Mouse (Mus musculus) adrenal gland, postnatal 14 days (tissue): Measurements from ENCODE around the gene Cblc. TPM values are rescaled to one million over a fixed set of nuclear protein-coding genes. Genes with fewer than 3 reads are reported as not detected.
A peak's percentile ranks its signal among the peaks of the same experiment; 100 is the strongest.
"Not testable (repeated sequence)": the region's sequence is repeated elsewhere in the genome, so short reads cannot be mapped to it uniquely, and the experiment has no call there.

ENCODE experiments used
- DNase-seq: peaks from one replicate; pipeline ENCODE4 v3.0.0; 2021; ENCODE audit warnings: mixed read lengths
- total RNA-seq: library from RNA; stranded (reverse); gene quantifications from 2 replicates; pipeline ENCODE4 v1.2.3, GENCODE M21; 2021

Gene Cblc
- total RNA-seq, 1 experiment from 2014 or later = 1.4 TPM

DNA sequence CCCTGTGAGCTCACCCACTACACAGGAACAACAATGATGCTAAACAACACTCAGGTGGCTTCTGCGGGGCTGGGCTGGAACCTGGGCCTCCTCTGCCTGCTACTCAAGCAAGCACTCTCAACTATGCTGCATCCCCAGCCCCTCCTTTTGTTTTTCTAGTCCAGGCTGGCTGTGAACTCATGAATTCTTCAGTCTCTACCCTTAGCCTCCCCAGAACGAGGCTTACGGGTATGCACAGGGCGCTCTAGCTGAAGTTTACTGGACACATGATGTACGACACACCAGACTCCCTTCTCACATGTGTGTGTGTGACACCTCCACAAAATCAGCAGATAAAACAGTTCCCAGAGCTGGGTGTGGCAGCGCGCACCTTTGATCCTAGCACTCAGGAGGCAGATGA is 22.3 kb upstream of the Cblc start:
- no peak for DNase-seq

DNA sequence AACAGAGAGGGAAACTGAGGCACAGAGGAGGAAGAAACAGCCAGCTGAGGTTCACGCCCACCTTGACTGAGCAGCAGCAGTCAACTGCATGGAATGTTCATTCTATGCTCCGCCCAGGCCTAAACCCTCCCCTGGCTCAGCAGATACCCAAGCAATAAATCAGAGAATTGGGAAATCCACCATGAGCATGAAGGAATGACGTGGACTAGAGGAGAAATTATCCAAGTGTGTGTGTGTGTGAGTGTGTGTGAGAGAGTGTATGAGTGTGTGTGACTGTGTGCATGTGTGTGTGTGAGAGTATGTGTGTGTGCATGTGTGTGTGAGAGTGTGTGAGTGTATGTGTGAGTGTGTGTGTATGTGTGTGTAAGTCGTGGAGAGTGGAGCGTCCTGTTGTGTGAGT is 21.8 kb upstream of the Cblc start:
- peak; percentile 72 for DNase-seq

DNA sequence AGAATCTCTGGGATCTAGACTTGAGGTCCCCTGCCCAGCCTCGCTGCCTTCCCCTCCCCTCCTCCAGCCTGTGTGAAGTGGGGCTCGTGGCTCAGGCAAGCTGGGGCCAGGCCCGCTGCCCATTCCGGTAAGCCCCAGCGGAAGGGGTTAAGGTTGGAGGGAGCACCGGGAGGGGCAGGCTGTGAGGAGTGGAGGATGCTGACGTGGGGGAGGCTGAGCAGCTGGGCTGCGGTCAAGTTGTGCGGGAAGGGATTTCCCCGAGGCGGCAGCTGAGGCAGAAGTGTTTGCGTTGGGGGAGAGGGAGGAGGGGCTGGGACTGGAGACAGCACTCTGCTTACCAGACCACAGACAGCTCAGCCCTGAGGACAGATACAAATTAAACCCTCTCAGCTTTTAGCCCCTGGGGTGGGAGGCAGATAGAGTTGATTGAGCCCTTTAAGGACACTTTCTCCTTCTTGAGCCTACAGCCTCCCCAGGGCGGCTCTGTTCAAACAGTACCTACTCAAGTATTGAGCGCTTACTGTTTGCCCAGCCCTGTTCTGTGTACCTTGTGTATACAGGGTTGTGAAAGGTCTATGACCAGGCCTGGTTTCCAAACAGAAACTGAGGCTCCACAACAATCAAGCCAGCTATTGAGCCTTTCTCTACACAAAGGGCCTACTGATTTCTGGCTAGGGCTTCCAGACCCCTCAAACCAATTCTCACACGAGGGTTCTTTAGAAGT is 20.9 kb upstream of the Cblc start:
- DNase-seq = peak; percentile 64

DNA sequence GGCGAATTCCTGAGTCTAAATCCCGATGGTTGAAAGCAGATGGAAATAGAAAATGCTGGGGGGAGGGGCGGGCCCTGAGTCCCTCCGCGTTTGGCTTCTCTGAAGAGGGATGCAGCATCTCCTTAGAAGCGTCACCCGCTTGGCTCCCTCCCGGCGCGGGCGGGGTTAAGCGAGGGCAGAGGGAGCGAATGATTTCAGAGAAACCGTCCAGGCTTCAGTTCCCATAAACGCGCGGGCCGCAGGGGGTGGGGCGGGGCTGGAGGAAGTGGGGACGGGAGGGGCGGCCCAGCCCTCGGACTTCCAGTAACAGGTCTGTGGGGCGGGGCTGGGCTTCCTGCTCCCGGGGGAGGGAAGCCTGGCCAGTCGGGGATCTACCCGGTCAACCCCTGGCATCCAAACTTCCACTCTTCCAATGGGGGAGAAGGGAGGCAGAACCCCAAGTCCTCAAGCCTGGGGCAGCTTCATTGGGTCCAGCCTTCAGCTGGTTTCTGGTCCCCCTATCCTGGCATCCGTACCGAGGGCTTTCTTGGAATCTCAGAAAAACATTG is 19.7 kb upstream of the Cblc start:
- DNase-seq = peak; percentile 94

DNA sequence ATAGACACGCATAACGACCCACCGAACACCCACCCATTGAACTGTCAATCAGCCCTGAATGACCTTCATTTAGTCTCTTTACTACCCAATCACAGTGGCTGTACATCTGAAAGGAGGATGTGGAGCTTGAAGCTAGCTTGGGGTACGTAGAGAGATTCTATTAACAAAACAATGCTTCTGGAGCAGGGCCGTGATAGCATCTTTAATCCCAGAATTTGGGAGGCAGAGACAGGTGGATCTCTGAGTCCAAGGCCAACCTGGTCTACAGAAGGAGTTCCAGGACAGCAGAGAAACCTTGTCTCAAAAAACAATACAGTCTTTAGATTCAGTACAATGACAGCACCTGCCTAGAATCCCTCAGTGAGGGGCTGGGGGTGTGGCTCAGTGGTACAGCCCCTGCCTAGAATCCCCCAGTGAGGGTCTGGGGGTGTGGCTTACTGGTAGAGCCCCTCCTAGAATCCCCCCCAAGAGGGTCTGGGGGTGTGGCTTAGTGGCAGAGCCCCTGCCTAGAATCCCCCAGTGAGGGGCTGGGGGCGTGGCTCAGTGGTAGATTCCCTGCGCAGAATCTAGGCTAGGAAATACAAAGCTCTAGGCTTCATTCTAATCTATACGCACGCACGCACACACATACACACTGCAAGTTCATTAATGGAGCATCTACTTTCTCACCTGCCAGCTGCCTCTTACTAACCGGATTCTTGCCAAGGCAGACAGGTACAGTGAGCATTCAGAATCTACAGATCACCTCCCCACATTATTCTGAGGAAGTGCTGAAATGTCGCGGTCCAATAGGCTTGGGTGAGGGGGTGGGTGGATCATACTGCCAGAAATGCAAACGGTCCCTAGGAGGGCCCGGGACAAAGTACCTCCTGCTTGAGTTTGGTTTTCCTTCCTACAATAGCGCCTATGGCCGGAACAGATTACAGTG is 19.0 kb upstream of the Cblc start:
- DNase-seq = no peak

DNA sequence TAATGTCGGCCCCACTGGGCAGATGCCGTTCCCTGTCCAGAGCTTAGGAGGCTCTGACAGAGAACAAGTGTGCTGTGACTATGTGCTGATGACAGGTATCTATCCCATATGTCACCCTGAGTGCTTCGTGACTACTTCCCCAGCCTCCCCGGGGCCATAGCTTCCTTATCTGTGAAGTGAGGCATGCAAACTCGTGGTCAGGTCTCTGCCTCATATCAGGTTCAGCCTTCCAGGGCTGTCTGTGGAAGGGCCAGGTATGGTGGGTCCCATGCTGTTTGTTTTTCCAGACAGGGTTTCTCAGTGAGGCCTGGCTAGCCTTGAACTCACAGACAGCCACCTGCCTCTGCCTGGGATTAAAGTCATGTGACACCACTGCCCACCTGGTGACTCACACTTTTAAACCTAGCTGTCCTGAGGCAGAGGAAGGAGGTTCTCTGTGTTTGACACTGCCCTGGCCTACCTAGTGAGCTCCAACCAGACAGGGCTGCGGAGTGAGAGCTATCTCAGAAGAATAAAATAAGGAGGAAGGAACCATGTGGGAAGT is 17.0 kb upstream of the Cblc start:
- no peak for DNase-seq

DNA sequence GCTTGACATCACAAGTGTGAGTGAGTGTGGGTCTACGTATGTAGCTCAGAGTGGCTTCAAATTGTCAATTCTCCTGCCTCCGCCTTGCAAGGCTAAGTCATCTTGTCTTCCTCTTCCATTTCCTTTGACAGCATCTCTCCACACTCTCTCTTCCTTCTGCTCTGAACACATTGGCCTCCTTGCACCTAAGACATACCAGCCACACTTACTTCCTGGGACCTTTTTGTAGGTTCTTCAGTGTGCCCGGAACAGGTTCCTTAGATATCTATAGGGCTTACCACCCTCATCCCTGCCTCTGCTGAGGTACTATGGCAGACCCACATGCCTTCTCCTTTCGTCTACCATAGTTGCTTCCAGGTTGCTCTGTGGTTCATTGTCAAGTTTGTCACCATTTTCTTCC is 16.6 kb upstream of the Cblc start:
- no peak for DNase-seq

DNA sequence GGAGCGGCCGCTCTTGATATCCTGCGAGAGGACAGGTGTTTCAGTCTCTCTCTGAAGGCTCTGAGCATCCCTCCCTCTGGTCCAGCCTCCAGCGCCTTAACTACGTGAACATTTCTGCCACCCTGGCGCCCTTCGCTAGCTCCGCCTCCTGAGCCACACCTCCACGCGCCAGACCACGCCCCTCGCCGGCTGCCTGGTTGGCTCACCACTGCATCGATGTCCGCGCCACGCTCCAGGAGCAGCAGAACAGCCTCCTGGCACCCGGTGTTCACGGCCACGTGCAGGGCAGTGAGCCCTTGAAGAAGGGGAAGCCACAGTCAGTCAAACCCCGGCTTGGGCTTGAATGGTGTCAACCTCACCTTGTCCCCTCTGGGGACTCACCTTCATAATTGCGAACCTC is 14.5 kb upstream of the Cblc start:
- peak; percentile 75 for DNase-seq

DNA sequence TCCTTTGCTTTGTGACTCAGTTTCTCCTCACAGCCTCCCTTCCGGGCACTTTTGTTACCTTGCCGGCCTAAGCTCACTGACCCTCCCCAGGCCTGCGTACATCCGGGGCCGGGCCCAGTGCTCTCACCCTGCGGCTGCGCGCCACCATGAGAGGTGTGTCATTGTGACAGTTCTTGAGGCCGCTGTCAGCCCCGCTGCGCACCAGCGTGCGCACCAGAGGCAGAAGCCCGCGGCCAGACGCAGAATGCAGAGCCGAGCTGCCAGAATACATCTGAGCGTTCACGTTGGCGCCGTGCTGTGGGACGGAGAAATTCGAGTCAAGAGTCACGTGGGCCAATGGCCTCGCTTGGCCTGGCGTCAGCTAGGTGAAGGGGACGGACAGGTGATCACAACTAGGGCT is 12.8 kb upstream of the Cblc start:
- DNase-seq = peak; percentile 80

DNA sequence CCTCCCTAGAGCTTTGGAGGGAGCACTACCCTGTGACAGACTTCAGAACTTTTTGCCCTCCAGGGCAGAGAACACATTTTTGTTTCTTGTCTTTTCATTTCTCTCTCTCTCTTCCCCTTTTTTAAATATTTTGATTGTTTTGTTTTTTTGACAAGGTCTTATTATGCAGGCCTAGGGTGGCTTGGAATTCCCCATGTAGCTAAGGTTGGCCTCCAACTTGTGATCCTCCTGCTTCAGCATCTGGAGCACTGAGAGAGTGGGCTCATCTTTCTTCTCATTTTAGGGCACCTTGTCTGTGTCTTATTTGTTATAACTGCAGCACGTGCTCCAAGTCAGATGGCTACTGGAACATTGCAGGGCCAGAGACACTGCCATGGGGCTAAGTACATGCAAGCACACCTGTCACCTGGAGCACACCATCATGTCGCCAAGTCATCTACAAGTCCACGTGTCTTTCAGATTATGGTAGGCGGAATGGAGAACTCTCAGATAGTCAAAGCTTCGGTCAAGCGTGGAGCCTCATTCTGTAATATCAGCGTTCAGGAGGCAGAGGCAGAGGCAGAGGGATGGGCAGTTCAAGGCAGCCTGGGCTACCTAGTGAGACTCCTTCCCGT is 9.9 kb upstream of the Cblc start:
- DNase-seq = no peak

DNA sequence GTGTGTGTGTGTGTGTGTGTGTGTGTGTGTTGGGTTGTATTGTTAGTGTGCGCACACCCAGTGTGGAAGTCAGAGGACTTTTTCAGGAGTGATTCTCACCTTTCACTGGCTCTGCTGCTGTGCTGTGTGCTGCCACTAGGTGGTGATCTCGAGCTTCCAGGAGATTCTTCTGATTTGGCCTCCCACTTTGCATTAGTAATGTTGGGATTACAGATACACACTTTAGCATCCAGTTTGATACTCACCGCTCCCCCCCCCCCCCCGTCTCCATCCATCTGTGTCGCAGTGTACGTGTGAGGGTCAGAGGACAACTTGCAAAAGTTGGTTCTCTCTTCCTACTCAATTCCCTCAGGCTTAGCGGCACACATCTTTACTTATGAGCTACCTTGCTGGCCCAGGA is 6.4 kb upstream of the Cblc start:
- DNase-seq = peak; percentile 85

DNA sequence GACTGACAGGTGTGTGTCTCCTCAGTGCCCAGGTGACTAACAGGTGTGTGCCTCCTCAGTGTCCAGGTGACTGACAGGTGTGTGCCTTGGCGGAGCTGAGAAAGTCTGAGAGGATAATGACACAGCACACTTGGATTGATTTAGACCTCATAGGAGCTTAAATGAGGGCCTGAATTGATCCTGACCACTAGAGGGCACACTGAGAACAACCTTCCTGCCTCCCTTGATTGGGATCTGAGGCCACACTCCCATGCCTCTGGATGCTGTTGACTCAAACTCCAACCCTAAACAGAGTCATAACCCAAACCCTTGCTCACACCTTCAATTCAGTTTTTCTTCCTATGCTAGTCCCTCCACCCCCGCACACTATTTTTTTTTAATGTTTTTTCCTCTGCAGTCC is 4.2 kb upstream of the Cblc start:
- peak; percentile 77 for DNase-seq

DNA sequence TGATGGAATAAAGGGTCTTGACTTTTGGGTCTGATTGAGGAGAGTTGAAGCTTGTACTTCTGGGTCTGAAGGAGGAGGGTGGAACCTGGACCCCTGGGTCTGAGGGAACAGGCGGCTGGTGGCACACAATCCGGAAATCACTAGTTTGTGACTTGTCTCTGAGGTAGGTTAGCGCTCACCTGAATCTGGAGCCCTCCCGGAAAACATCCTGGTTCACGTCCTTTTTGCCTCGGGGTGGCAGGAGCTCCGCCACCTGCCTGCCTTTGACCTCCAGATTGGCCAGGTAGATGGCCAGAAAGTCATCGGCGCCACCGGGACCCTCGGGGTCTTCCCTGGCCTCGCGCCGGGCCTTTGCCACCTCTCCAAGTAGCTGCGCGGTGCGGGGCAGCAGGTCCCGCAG is 355 bp downstream of the Cblc start:
- DNase-seq = no peak

DNA sequence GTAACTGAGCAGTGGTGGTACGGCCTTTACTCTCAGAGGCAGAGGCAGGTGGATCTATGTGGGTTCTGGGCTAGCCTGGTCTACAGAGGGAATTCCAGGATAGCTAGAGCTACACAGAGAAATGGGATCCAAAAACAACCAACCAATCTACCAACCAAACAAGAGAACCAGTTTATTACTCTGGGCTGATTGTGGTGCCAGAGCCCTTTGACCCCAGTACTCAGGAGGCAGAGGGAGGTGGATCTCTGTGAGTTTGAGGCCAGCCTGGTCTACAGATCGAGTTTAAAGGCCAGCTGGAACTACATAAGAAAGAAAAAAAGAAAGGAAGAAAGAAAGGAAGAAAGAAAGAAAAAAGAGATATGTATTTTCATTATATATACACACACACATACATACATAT is 1.4 kb downstream of the Cblc start:
- no peak for DNase-seq

DNA sequence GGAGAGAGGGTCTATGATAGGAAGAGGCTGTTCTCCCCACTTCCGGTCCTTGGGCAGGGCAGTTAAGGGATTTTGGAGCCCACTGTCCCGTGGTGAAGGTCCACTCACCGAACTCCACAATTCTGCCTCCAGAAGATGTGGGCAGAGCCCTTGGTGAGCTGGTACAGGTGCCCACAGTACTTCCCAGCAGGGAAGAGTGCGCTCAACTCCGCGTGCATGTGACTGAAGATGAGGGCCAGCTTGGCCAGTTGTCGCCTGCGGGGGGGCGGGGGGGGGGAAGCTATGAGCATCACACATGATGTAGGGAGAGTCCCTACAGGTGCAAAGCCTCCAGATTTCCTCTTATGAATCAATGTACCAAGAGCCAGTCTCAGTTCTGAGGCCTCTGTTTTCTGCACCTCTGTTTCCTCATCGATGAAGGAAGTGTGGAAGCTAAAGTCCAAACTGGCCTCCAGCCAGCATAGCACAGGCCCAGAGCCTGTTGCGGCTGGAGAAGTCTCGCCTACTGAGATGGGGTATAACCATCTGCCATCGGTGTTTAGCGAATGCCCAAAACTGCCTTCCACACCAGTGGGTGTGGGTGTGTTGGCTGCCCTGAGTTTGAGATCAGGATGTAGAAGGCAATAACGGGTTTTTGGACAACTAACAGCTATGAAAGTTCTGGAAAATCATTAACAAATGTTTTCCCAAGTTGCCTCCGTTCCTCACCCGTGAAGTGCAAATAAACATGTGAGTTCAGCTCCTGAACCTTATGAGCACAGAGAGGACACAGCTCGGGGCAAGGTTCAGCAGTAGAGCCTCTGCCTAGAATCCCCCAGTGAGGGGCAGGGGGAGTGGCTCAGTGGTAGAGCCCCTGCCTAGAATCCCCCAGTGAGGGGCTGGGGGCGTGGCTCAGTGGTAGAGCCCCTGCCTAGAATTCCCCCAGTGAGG is 3.6 kb downstream of the Cblc start:
- no peak for DNase-seq

DNA sequence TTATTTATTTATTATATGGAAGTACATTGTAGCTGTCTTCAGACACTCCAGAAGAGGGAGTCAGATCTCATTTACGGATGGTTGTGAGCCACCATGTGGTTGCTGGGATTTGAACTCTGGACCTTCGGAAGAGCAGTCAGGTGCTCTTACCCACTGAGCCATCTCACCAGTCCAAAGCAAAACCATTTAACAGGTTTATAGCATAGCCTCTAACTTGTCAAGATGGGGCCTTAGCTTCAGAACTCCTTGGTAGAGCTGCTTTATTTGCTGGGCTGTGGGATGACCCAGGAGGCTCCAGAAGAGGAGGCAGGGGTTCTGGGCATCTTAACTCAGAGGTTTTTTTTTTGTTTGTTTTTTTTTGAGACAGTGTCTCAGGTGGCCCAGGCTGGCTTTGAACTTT is 5.1 kb downstream of the Cblc start:
- DNase-seq = not testable (repeated sequence)

DNA sequence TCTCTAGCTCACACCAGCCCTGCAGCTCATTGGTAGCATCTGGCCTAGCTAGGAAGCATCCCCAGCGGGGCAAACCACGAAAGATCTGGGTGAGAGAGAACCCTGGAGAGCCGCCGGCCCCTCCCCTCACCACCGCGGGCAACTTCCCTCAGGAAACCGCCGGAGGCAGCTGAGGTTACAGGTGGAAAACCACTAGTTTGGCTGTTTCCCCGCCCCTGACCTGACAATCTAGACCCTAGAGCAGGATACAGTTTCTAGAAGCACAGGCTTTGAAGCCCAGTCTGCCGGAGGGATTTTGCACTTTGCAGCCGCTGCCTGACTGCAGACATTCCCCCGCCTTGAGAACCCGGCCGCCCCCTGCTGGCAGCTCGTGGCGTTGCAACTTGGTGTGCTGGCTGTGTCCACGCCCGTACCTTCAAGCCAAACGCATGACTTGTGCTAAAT is 6.7 kb downstream of the Cblc start:
- peak; percentile 96 for DNase-seq

DNA sequence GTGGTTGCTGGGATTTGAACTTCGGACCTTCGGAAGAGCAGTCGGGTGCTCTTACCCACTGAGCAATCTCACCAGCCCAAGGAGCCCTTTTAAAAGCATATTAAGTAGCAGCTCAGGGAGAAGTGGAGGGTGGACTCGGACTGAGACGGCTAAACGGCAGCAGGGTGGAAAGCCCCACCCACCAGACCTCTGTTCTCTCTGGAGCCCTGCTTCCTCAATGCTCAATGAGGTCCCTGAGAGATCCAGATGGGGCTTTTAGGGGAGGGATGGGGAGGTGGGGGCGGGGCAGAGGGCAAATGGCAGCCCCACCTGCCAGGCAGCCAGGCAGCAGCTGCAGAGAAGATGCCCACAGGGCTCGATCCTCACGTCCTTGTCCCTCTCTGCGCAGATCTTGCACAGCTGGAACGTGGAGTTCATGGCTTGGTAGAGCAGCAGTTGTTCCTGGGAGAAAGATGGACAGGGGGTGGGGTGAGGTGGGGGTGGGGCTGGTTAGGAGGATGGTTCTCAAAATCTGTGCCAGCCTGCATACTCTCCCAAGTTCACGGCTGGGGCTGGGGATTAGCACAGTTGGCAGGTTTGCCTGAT is 10.6 kb downstream of the Cblc start:
- no peak for DNase-seq

DNA sequence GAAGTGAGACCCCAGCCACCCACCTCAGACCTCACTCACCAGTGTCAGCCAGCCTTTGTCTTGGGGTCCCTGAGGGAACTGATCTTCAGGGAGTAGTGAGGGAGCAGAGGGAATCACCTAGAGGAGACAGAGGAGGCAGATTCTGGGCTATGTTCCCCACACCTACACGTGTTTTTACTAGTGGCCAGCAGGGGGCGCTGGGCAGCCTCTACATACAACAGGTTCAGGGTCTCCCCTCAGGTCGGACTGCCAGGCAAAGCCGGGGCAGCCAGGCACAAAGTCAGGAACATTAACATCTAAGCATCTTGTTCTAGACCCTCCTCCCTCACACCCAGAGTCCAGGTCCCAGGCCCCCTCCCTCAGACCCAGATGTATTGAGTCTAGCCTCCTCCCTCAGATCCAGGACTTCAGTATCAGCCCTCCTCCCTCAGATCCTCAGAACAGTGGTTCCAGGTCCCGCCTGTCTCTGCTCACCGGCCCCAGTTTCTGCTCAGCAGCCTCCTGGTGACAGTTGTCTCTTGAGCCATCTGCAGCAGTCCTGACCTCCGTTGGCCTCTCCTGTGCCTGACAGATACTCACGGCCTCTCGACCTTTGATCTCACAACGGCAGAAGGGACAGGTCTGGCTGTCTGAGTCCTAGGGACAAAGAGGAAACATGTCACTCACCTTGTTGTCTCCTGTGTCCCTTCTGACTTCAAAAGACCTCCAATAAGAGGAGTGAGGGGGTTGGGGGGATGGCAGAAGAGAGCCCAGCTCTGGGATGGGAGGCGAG is 11.7 kb downstream of the Cblc start:
- DNase-seq = peak; percentile 33

DNA sequence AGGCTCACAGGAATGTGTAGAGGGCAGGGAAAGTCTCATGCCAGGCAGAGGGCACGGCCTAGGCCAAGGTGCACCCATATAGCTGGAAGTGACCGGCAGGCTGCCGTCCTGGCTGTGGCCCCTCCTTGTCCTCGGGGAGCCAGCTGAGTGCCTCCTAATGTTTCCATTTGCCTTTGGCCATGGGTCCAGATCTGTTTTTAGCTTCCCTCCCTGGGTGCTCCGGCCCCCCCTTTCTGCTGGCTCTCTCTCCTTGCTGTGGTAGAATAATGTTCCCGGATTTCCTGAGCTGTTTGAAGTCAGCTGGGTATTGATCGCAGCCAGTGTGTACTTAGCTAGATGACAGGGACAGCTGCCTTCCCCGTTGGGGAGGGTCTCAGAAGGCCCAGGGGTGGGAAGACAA is 13.0 kb downstream of the Cblc start:
- peak; percentile 39 for DNase-seq
